Mouse (Mus musculus) E14TG2a.4 (cell line): ENCODE results near the gene Caskin2.

ENCODE experiments used
- CTCF ChIP-seq: conservative IDR thresholded peaks from 2 replicates; pipeline ENCODE4 v1.5.1; 2014; ENCODE audit warnings: low read length
- NANOG ChIP-seq: IDR thresholded peaks from 2 replicates; pipeline ENCODE4 v1.6.1; 2014; ENCODE audit warnings: borderline replicate concordance, low read length, mixed read lengths
- POU5F1 ChIP-seq: IDR thresholded peaks from 2 replicates; pipeline ENCODE4 v1.6.1; 2014; ENCODE audit warnings: low read length, borderline replicate concordance

GRCm38 (mm10) chr11:115805005-115805404, 8.4 kb downstream of the Caskin2 start:
- TF ChIP-seq POU5F1 (no peak), CTCF (no peak), NANOG (no peak)
